Mouse (Mus musculus) mouse trophoblast stem cell (cell line): ENCODE measurements around the gene Gtdc1.

Source experiments
- in situ Hi-C, 2 experiments: fragments of 300-500 bp; cut with MseI, MboI; formaldehyde crosslinking; loops; 2 replicates in 1 of 2; 3 replicates in 1 of 2; pipeline ENCODE4 v1.15.1; 2025

Gtdc1 gene

DNA sequence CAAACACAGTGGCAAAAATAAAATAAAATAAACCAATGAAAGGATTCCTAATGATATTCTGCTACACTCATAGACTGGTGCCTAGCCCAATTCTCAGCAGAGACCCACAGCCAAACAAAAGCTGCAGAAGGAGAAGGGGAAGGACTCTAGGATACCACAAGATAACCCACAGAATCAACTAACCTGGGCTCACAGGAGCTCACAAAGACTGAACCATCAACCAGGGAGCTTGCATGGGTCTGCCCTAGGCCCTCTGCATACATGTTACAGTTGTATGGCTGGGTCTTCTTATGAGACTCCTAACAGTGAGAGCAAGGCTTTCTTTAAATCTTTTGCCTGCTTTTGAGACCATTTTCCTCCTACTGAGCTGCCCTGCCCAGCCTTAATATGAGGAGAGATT is 2.8 kb downstream of the Gtdc1 start:
- in situ Hi-C loops = no loop called here

DNA sequence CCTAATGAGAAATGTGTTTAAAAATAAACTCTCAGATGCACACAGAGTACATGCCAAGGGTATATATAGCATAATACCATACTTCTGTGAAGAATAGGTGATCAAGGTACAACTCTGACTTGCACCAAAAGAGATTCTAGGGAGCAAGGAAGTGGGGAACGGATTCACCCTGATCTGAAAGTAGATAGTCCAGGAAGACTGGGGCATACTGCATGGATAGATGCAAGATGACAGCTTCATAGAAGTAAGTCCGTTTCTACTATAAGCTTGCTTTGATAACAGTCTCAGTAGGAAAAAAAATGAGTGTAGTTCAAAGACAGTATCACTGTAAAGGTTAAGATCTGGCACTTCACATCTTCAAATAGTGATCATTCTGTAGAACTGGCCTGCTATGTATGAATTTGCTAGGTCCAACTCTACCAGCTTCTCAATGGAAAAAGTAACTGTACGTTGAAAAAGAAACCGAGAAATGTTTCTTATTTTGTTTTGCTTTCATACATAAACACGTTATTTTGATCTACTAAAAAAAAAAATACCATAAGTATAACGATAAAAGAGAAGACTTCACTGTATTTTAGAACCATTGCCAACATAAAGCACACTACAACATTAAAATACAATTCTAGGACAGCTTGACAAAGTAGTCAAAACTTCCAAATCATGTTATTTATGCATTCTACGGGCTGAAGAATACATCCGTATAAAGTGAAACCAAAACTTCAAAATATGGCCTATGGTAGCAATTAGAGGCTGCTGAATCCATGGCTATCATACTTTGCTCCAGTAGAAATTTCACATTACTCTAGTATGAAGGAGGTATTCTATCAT is 4.2 kb downstream of the Gtdc1 start:
- in situ Hi-C loops = no loop called here

DNA sequence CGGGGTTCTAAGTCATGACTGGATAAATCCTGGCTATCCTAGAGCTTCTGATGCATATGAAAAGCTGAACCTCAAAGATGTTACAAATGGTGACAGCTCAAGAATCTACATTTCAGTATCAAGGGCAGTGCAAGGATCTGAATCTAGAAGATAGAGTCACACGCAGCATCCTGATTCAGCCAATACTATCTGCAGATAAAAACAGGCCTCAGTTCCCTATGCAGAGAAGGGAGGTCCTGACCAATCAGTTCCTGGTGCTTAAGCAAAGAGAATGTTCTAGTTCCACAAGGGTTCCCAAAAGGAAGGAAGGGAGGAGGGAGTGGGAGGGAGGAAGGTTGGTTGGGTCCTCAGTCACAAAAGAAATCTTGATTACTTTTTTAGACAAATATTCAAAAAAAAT is 5.0 kb downstream of the Gtdc1 start:
- in situ Hi-C loops = no loop called here

DNA sequence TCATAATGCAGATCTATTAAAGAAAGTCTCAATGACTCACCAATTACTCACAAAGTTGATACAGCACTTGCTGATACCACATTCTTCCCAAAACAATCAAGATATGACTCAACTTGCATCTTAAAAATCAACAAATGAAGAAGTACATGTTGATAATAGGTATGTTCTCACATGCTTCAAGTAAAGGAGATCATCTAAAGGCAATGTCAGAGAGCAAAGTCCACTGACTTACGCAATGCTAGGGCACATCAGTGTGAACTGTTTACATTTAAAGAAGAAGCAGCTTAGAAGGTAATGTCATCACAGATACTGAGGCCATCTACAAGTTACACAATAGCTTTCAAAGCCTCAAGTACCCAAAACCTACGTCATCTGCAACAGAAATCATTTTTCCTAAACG is 7.0 kb downstream of the Gtdc1 start:
- in situ Hi-C loops = no loop called here

DNA sequence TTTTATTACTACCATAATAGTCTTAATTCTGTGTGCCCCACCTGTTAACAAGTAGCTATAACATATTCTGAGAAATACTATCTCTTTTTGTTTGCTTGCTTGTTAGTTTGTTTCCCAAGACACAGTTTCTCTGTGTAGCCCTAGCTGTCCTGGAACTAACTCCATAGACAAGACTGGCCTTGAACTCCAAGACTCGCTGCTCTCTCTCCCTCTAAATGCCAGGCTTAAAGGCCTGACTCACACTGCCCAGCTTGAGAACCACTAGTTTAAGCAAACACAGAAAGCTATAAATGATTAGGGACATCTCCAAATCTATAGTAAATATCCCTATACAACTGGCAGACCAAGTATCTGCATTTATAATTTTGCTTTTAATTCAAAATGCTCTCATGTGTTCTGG is 8.1 kb downstream of the Gtdc1 start:
- in situ Hi-C loops = no loop called here

DNA sequence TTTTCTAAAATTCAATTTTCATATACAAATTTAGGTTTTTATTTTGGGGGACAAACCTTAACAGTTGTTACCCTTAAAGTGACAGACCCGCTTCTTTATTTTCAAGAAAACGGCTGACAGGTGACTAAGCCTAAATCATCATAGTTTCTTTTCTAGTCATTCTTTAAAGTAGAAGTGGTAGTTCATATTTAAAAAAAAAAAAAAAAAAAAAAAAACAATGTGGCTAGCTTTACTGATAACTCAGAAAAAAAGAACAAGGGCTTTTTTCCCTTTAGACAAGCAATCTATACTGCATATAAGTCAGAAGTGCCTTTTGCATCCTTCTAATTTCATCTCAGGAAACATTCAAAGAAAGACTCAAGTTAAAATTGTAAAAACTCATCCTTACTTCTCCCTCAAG is 8.7 kb downstream of the Gtdc1 start:
- in situ Hi-C loops = no loop called here

DNA sequence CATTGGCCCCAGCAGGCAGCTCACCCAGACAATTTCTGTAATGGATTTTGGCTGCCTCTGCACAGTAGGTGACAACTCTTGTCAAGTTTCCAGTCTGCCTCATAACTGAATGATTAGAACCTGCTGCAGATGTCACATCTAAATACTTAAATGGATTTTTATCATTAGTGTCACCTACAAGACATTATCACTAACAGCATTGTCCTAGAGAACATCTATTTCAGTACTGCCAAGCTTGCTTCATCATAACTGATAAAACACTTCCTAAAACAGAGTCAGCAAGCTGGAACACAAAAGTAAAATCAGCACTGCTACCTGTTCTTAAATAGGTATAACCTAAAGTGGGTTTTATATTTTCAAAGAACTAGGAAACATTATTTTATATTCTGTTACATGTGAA is 11.2 kb downstream of the Gtdc1 start:
- in situ Hi-C loops = no loop called here

DNA sequence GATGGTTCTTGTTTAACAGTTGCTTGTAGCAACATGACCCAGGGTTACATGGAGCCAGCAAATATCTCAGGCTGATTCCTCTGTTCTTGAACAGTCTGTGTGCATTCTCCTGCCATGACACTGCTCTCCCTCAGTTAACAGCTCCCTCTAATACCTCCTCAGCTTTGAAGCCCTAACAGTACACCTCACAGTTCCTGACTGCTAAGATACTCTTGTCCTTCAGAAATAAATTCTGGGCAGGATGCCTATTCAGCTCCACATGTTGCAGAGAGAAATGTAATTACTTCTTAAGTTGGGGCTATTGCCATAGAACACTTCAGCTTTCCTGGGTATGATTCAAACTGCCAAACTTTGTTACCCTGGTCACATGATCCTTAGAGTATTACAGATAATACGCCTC is 29.7 kb downstream of the Gtdc1 start:
- in situ Hi-C loops = no loop called here

DNA sequence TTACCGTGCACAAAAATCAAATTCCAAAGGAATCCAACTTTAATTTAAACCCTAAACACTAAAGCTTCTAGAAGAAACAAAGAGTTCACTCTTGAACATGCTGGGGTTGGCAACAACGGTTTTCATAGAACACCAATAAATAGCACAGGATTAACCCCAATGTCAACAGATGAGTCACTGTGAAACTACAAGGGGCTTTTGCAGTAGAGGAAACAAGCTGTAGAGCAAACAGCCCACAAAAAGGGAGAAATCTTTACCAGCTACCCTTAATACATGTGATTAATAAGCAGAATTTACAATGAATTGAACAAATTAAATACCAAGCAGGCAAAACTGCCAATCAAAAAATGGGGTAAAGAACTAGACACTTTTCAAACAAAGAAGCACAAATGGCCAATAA is 53.7 kb downstream of the Gtdc1 start:
- in situ Hi-C loops = no loop called here

DNA sequence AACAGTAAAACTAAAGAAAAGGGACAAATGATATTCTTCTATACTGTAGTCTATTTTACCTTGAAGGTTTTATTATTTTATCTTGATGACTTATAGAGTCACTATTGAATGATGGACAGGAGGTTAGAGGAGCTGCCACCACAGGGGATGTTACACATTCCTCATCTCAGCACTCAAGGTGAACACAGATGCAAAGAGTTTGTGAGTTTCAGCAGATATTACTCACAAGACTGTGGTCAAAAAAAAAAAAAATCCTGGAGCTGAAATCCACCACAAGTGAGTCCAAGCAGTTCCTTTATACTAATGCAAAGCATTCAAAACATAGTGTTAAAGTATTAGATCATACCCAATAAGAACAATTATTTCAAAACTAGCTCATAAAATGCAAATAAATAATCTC is 62.7 kb downstream of the Gtdc1 start:
- in situ Hi-C loops = no loop called here

DNA sequence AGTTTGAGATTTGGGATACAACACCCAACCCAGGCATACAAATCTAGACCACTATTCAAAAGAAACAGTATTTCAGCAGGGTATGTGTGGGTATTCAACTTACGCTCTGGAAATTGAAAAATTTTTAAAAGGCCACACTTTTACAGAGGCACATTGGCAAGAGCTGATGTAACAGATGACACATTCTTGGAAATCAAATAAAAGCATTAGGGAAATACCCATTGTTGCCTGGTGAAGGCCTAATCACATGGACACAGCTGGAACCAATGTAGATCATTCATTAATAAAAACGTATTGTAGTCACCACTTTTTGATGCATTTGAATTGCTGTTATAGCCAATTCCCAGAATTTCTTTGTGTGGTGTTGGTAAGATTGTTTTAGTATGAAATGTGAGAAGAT is 73.0 kb downstream of the Gtdc1 start:
- in situ Hi-C loops = no loop called here

DNA sequence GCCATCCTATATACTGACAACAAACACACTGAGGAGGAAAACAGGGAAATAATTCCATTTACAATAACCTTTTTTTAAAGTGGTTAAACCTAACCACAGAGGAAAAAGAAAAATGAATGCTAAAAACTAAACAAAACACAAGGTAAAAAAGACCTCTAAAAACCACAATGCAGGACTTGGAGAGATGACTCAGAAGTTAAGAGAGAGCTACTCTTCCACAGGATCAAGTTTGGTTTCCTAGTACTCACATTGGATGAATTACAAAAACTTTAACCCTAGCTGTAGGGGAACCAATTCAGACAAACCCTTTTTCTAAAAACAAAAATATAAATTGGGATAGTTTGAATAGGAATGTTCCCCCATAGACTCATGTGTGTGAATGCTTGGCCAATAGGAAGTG is 77.8 kb downstream of the Gtdc1 start:
- in situ Hi-C loops = no loop called here

DNA sequence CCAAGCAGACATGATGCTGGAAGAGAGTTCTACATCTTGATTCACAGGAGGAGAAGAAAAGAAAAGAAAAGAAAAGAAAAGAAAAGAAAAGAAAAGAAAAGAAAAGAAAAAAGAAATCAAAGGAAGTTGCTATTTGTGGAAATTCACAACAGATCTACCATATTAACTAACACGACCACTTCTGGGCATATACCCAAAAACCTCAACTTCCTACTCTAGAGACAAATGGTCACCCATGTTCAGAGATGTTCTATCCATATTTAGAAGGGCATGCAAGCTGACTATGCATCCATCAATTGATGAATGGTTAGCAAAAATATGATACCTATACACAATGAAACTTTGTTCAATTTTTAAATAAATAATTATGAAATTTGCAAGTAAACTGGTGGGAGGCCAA is 79.3 kb downstream of the Gtdc1 start:
- in situ Hi-C loops = no loop called here

DNA sequence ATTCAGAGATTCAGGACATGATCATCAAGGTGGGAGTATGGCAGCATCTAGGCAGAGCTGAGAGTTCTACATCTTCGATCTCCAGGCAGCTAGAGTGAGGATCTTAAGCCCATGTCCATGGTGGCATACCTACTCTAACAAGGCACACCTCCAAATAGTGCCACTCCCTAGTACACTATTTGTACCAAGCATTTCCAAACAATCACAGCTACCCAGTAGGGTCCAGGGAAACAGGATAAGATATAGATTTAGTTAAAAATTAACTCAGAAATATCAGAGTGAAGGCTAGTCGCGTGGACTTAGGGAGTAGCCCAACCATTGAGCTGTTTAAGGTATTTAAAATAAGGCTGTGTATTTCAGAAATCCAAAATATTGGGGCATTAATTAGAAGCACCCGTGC is 82.0 kb downstream of the Gtdc1 start:
- in situ Hi-C loops = no loop called here

DNA sequence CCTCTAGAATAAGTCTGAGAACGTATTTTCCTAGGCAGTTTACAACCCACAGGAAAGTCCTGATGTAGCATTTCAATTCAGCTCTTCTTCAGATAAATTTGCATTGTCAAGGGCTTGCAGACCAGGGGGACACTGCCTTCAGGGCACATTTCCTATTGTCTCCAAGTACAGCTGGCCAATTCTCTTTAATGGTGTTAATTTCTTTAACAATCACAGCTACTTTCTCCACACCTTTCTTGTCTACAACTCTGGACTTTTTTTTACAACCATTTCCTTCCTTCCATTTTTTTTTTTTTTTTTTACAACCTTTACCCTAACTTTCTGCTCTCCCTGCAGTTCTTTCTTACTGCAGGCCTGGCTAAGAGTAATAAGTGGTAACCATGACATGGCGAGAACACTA is 97.7 kb downstream of the Gtdc1 start:
- in situ Hi-C loops = no loop called here

DNA sequence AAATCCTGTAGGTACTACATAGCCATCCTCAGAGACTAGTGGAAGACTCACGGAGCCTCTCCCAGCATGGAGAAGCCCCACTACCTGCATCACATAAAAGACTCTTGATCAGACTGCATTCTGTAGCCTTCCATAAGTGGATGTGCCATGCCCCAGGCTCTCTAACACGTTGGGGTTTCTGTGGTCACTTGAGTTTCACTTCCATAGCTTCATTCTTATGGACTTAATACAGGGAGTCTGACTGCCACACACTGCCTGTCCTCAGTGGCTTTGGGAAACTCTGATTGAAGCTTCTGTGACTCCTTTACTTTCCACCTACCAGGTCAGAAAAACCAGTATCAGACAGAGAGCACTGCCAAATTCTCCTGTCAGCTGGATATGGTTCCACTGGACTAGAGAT is 98.1 kb downstream of the Gtdc1 start:
- in situ Hi-C loops = no loop called here

DNA sequence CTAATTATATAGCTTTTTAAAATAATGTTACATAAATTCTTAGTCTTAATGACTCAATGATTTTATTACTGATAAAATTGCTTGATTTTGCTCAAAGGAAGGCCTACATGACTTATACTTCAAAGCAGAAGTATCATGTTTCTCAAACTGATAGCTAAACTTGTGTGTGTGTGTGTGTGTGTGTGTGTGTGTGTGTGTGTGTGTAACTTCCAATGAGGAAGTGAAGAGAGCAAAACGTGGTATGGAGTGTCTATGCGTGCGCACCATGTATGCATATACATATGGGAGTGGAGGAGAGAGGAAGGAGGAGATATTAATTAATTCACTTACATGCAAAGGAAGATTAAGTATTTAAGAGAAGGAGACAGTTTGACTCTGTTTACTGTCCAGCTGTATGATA is 100.8 kb downstream of the Gtdc1 start:
- in situ Hi-C loops = no loop called here

DNA sequence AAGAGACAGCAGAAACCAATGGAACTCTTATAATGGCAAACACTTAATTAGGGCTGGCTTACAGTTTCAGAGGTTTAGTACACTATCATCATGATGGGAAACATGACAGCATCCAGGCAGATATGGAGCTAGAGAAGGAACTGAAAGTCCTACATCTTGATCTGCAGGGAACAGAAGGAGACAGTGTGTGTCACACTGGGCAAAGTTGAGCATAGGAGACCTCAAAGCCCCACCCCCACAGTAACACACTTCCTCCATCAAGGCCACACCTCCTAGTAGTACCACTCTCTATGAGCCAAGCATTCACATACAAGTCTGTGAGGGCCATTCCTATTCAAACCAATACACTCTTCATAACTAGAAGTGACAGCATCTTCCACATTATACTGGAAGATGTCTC is 109.7 kb downstream of the Gtdc1 start:
- in situ Hi-C loops = no loop called here

DNA sequence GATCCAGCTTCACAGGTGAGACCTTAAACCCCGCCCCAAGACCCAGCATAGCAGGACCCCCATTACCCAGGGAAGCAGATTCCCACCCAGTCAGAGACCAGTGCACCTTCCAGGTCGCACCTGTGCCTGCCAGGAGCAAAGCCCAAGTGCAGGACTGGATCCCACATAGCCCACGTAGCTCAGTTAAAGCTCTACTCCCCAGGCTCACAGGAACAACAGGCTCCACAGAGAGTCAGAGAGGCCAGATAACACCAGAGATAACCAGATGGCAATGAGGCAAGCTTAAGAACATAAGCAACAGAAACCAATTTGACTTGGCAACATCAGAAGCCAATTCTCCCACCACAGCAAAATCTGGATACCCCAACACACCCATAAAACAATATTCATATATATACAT is 113.7 kb downstream of the Gtdc1 start:
- in situ Hi-C loops = no loop called here

DNA sequence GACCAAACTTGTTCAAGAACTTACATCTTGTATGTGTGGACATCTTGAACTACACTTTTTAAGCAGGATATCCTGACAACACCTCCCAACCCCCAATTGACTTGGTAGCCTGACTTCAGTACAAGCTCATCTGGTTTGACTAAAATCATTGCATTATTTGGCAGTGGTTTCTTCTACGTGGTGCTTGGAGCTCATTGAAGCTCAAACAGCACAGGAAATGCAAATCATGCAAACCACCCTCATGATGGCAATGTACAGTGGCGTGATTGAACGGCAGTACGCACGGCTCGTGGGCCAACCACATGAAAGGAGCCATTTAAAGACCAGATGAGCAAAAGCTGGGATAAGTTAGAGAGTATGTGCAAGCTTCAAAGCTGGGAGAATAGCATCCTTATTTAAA is 123.0 kb downstream of the Gtdc1 start:
- in situ Hi-C loops = no loop called here

DNA sequence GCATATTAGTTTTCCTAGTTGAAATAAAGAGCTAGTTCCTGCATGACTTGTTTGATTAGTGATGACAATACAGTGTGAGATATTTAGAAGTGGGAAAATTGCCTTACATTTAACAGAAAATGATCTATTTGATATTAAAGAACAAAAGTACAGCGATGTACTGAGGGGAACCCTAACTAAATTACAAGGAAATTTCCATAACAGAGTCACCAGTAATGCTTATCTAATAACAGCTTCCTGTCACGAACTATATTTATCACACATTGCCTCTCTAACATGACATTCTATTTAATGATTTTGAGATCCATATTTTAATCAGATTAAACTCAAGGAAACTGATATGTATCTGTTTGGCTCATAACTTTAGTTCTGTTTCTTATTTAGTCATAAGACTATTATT is 126.1 kb downstream of the Gtdc1 start:
- in situ Hi-C loops = no loop called here

DNA sequence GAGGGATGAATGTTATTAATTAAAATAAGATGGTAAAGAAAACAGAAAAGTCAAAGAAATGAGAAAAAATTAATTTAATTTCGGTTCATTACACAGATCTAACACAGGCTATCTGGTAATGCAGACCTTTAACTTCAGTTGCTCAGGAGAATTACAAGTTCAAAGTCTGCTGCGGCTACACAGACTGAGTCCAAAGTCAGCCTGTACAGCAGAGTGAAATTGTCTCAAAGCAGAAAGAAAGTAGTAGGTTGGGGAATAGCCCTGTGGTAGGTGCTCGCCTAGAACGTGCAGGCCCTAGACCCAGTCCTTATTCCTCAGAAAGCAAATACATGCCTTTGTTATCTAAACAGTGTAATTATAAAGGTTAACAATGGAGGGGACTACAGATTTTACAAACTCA is 135.6 kb downstream of the Gtdc1 start:
- in situ Hi-C loops = no loop called here

DNA sequence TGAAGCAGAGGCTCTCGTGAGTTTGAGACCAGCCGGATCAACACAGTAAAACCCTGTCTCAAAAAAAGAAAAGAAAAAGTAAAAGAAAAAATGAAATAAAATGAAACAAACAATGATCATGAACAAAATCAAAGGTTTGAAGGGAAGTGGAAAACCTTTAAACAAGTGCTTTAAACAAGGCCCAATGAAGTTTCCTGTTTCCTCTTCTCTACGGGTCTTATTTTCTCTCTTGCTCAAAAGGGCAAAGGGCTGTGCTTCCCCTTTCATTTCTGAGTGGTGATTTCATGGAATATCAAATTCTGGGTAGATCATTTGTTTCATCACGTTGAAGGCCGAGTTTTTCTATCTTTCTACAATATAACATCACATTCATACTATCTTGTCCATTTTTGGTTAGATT is 136.3 kb downstream of the Gtdc1 start:
- in situ Hi-C loops = no loop called here

DNA sequence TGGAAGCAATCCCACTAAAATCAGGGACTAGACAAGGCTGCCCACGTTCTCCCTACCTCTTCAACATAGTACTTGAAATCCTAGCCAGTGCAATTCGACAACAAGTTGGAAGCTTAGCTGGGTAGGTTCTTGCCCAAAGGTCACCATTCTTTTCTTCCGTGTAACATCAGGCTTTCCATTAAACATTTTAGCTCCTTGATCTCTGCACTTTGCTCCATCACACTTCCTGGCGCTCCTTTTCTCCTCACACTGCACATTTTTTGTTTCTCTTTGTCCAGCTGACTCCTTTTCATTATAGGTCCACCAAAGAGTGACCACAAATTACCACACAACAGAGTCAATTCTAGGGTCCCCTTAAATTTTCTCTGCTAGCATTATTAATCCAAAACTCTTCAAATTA is 144.7 kb downstream of the Gtdc1 start:
- in situ Hi-C loops = no loop called here
